Mouse (Mus musculus) heart, adult 2 months (tissue): ENCODE results near the gene Erich6. TPM values are rescaled to one million over a fixed set of nuclear protein-coding genes. Genes with fewer than 3 reads are reported as not detected.

ENCODE experiments used
- DNase-seq, 2 experiments: peaks; one replicate each; pipeline ENCODE4 v3.0.0; 2021
- H3K27ac ChIP-seq: fragments of 200-600 bp; 2 replicates; pipeline ENCODE4 v1.8.1; 2022
- H3K27me3 ChIP-seq: fragments of 200-500 bp; 2 replicates; pipeline ENCODE4 v1.6.1; 2012; ENCODE audit warnings: mild to moderate bottlenecking, low read length, inconsistent platforms, mixed read lengths; ENCODE audit not compliant: control insufficient read depth, insufficient read depth
- H3K36me3 ChIP-seq: fragments of 200-500 bp; 2 replicates; pipeline ENCODE4 v1.6.1; 2012; ENCODE audit warnings: low read length, inconsistent platforms; ENCODE audit not compliant: control insufficient read depth, insufficient read depth
- H3K4me1 ChIP-seq: fragments of 200-500 bp; 2 replicates; pipeline ENCODE4 v1.6.1; 2011; ENCODE audit warnings: low read length; ENCODE audit not compliant: control insufficient read depth, insufficient read depth
- H3K4me3 ChIP-seq: fragments of 200-600 bp; 2 replicates; pipeline ENCODE4 v1.8.1; 2022
- H3K79me2 ChIP-seq: fragments of 200-500 bp; replicated peaks from 2 replicates; pipeline ENCODE4 v1.6.1; 2012; ENCODE audit warnings: mild to moderate bottlenecking, inconsistent platforms, low read length, moderate library complexity, mixed read lengths; ENCODE audit not compliant: control insufficient read depth, insufficient read depth
- H3K9ac ChIP-seq: fragments of 200-500 bp; 2 replicates; pipeline ENCODE4 v1.6.1; 2012; ENCODE audit warnings: low read depth, mild to moderate bottlenecking, control low read depth, inconsistent platforms, low read length, mixed read lengths
- CTCF ChIP-seq: fragments of 200-600 bp; IDR thresholded peaks from 2 replicates; pipeline ENCODE4 v1.8.1; 2022; ENCODE audit warnings: antibody characterized with exemption, mild to moderate bottlenecking, moderate library complexity
- EP300 ChIP-seq: fragments of 200-500 bp; IDR thresholded peaks from 2 replicates; pipeline ENCODE4 v1.6.1; 2011; ENCODE audit warnings: low read depth, low read length, control low read depth; ENCODE audit not compliant: insufficient read depth
- POLR2A ChIP-seq: fragments of 200-500 bp; IDR thresholded peaks from 2 replicates; pipeline ENCODE4 v1.6.1; 2011; ENCODE audit warnings: mild to moderate bottlenecking, low read depth, low read length, control low read depth; ENCODE audit not compliant: insufficient read depth
- WGBS: fragments of 180-500 bp; shearing (Covaris S2); methylation state at CpG from one replicate; pipeline ENCODE4 v1.1.7; 2018; 5-methylcytosine and 5-hydroxymethylcytosine counted together
- intact Hi-C: fragments of 180-260 bp; cut with DNase I; formaldehyde crosslinking; loops from one replicate; pipeline ENCODE4 v1.15.1; 2025
- polyA plus RNA-seq: library from polyadenylated mRNA; depleted of rRNA; stranded (reverse); fragments of >200 nt; gene quantifications from 2 replicates; pipeline ENCODE4 v1.2.3, GENCODE M21; 2012
- total RNA-seq, 2 experiments: library from RNA; stranded (reverse); gene quantifications; 2 replicates each; pipeline ENCODE4 v1.2.3; 2021

Erich6 gene
- total and polyA plus RNA-seq, 3 experiments: 0.10 TPM; not detected in 2

GRCm38 (mm10) chr3:58653907-58654306, 16.9 kb upstream of the Erich6 start:
- 53% methylated on average over 5 of the region's 5 CpGs for WGBS
- intact Hi-C loops: loop anchor here (2.0 kb wide), 1 partner anchor 37 kb away; no protein-coding TSS in a partner anchor

GRCm38 (mm10) chr3:58650328-58650727, 13.3 kb upstream of the Erich6 start:
- H3K9ac ChIP-seq: no peak overlapping the region
- intact Hi-C loops: no loop called here
- DNase-seq: no peak
- WGBS: 42% methylated on average over 4 of the region's 4 CpGs
- H3K27ac ChIP-seq: no peak overlapping the region
- H3K36me3 ChIP-seq: no peaks in the 10 kb centered on the region
- no peaks in the 10 kb centered on the region for H3K4me1 ChIP-seq
- H3K79me2 ChIP-seq: no peaks in the 10 kb centered on the region
- no peaks in the 10 kb centered on the region for H3K27me3 ChIP-seq
- TF ChIP-seq EP300: no peak
- TF ChIP-seq POLR2A: no peak
- TF ChIP-seq CTCF: no peak
- no peak overlapping the region for H3K4me3 ChIP-seq

More at GRCm38 (mm10) chr3:58653907-58654306, 16.9 kb upstream of the Erich6 start:
- Histone ChIP-seq H3K27ac (no peak overlapping the region), H3K4me1 (peaks cover 1% of the 10 kb centered on the region; the same call in 1 of the 2 replicates), H3K79me2 (no peaks in the 10 kb centered on the region), H3K27me3 (no peaks in the 10 kb centered on the region), H3K9ac (no peak overlapping the region), H3K36me3 (no peaks in the 10 kb centered on the region), H3K4me3 (no peak overlapping the region)
- TF ChIP-seq POLR2A (no peak), CTCF (peak; percentile 48), EP300 (no peak)
- DNase-seq: no peak

GRCm38 (mm10) chr3:58647179-58647578, 10.2 kb upstream of the Erich6 start:
- WGBS: 80% methylated on average over 2 of the region's 2 CpGs
- TF ChIP-seq EP300 (no peak), POLR2A (no peak), CTCF (no peak)

GRCm38 (mm10) chr3:58646180-58646579, 9.2 kb upstream of the Erich6 start:
- Histone ChIP-seq H3K36me3 (no peaks in the 10 kb centered on the region), H3K4me1 (no peaks in the 10 kb centered on the region), H3K79me2 (no peaks in the 10 kb centered on the region), H3K27ac (no peak overlapping the region), H3K27me3 (no peaks in the 10 kb centered on the region), H3K4me3 (no peak overlapping the region), H3K9ac (no peak overlapping the region)
- no peak for TF ChIP-seq POLR2A
- TF ChIP-seq EP300: no peak
- TF ChIP-seq CTCF: no peak
- intact Hi-C loops: no loop called here
- DNase-seq: no peak
- 76% methylated on average over 4 of the region's 4 CpGs for WGBS

More at GRCm38 (mm10) chr3:58647179-58647578, 10.2 kb upstream of the Erich6 start:
- intact Hi-C loops: no loop called here
- H3K27ac ChIP-seq: no peak overlapping the region
- no peaks in the 10 kb centered on the region for H3K27me3 ChIP-seq
- H3K4me3 ChIP-seq: no peak overlapping the region
- H3K9ac ChIP-seq: no peak overlapping the region
- no peaks in the 10 kb centered on the region for H3K79me2 ChIP-seq
- no peaks in the 10 kb centered on the region for H3K4me1 ChIP-seq
- H3K36me3 ChIP-seq: no peaks in the 10 kb centered on the region
- no peak for DNase-seq

GRCm38 (mm10) chr3:58631693-58632092, 5.3 kb downstream of the Erich6 start:
- Histone ChIP-seq H3K79me2 (no peaks in the 10 kb centered on the region), H3K4me1 (no peaks in the 10 kb centered on the region; the same call in 1 of the 2 replicates), H3K27ac (no peak overlapping the region), H3K4me3 (no peak overlapping the region), H3K9ac (no peak overlapping the region), H3K36me3 (no peaks in the 10 kb centered on the region), H3K27me3 (no peaks in the 10 kb centered on the region)
- no peak for DNase-seq
- no peak for TF ChIP-seq EP300
- TF ChIP-seq POLR2A: no peak
- no peak for TF ChIP-seq CTCF
- 58% methylated on average over 2 of the region's 2 CpGs for WGBS
- intact Hi-C loops: no loop called here

GRCm38 (mm10) chr3:58624981-58625380, 12.0 kb downstream of the Erich6 start:
- Histone ChIP-seq H3K79me2 (no peaks in the 10 kb centered on the region), H3K4me3 (no peak overlapping the region), H3K4me1 (no peaks in the 10 kb centered on the region), H3K27me3 (no peaks in the 10 kb centered on the region), H3K36me3 (no peaks in the 10 kb centered on the region), H3K27ac (no peak overlapping the region), H3K9ac (no peak overlapping the region)
- intact Hi-C loops: no loop called here
- no peak for TF ChIP-seq EP300
- no peak for TF ChIP-seq CTCF
- TF ChIP-seq POLR2A: no peak
- WGBS: 79% methylated on average over 4 of the region's 4 CpGs
- no peak for DNase-seq
